Mouse (Mus musculus) kidney, adult 2 months (tissue): ENCODE results near the gene Bcl7c.

ENCODE experiments used
- CTCF ChIP-seq: fragments of 200-500 bp; conservative IDR thresholded peaks from 2 replicates; pipeline ENCODE4 v1.5.1; 2011; ENCODE audit warnings: low read depth, mild to moderate bottlenecking, control low read depth, low read length, moderate library complexity, mixed read lengths; ENCODE audit not compliant: insufficient read depth, insufficient read length
- POLR2A ChIP-seq: fragments of 200-500 bp; IDR thresholded peaks from one replicate; pipeline ENCODE4 v1.6.1; 2011; ENCODE audit warnings: low read depth, low read length, control low read depth

- TF ChIP-seq CTCF (no peak), POLR2A (no peak)
These were observed 10.5 kb upstream of the Bcl7c start for GRCm38 (mm10) chr7:127719258-127719657.
